Comparison of ENCODE assay signal across 10 mouse cellular contexts in genomic region chr2:151937893-151938292, GRCm38 (mm10). TPM values are rescaled to one million over a fixed set of nuclear protein-coding genes. Genes with fewer than 3 reads are reported as not detected.
DNase-seq lines count a peak whose midpoint lies in the region; ATAC-seq lines count a peak whose summit lies in the region.
"Had no signal": no experiment of that assay in that cellular context is flagged by ENCODE, and none has a peak within 500 bp of the region (broad histone marks: within the 10 kb centered on the region; RNA-seq: fewer than 3 reads in every experiment).

No protein-coding gene starts in this region.

- no peak overlapping the region for H3K4me3 ChIP-seq in heart, embryonic 10.5 days
- H3K4me3 ChIP-seq in neural tube, embryonic 13.5 days, result no peak overlapping the region
- H3K4me3 ChIP-seq: liver, embryonic 13.5 days had no signal

- no peaks in the 10 kb centered on the region for H3K36me3 ChIP-seq in heart, embryonic 10.5 days
- H3K36me3 ChIP-seq in neural tube, embryonic 13.5 days, result no peaks in the 10 kb centered on the region
- H3K36me3 ChIP-seq: liver, embryonic 13.5 days had no signal

- no peak overlapping the region for H3K4me2 ChIP-seq in neural tube, embryonic 13.5 days
- H3K4me2 ChIP-seq: liver, embryonic 13.5 days had no signal

- H3K27ac ChIP-seq in heart, embryonic 10.5 days, result no peak overlapping the region
- peak overlapping the region; percentile 33; the same call in 1 of the 2 replicates for H3K27ac ChIP-seq in neural tube, embryonic 13.5 days (replicated peaks)
- H3K27ac ChIP-seq: liver, embryonic 13.5 days had no signal

- peak; percentile 50 to 65 for DNase-seq in heart, adult 18-20 months
- DNase-seq in heart, embryonic 10.5 days (ENCODE audit: low spot score), result no peak
- DNase-seq in neural tube, embryonic 10.5 days (ENCODE audit: extremely low spot score, low spot score), result no peak
- peak; percentile 47 to 70 for DNase-seq in heart, postnatal 10 days
- DNase-seq in thymus, postnatal 25 days, result peak; percentile 43
- no peak for DNase-seq in layer of hippocampus, postnatal 14 days (ENCODE audit: low spot score in 2 of 2)
- no peak for DNase-seq in urinary bladder, adult 18-20 months (ENCODE audit: low spot score in 2 of 2)
- DNase-seq: liver, embryonic 13.5 days had no signal

- no peaks in the 10 kb centered on the region for H3K9me3 ChIP-seq in heart, embryonic 10.5 days
- H3K9me3 ChIP-seq in neural tube, embryonic 13.5 days, result no peaks in the 10 kb centered on the region
- H3K9me3 ChIP-seq: liver, embryonic 13.5 days had no signal

- 65% methylated on average over 3 of the region's 3 CpGs for WGBS in heart, embryonic 10.5 days
- WGBS in neural tube, embryonic 13.5 days, result 40% methylated on average over 3 of the region's 3 CpGs

- intact Hi-C loops in heart, postnatal 10 days (cut with DNase I), result no loop called here

- no peak for ATAC-seq in neural tube, embryonic 13.5 days (ENCODE audit: low read depth)

- peaks cover 25% of the 10 kb centered on the region for H3K27me3 ChIP-seq in heart, embryonic 10.5 days (ENCODE audit: insufficient read depth, poor library complexity, severe bottlenecking)
- no peaks in the 10 kb centered on the region for H3K27me3 ChIP-seq in neural tube, embryonic 13.5 days
- H3K27me3 ChIP-seq: liver, embryonic 13.5 days had no signal

- no peak overlapping the region for H3K9ac ChIP-seq in neural tube, embryonic 13.5 days
- H3K9ac ChIP-seq: liver, embryonic 13.5 days had no signal

- H3K4me1 ChIP-seq in heart, embryonic 10.5 days, result peaks cover 4% of the 10 kb centered on the region; the same call in 1 of the 2 replicates
- H3K4me1 ChIP-seq in neural tube, embryonic 13.5 days (replicated peaks), result peaks cover 12% of the 10 kb centered on the region
- H3K4me1 ChIP-seq: liver, embryonic 13.5 days had no signal

RNA-seq across cellular contexts. Expression of gene Angpt4, which starts 26.9 kb away (rescaled TPM):
- total RNA-seq in heart, adult 18-20 months (2021), result under 1 TPM; 0.28 to 0.35 TPM
- polyA plus RNA-seq in heart, embryonic 10.5 days (2016; fragmentation: Nextera tagmentation; extraction: Ambion mirVana), result 0.48 and 1.1 TPM in 2 replicates
- 0.63 and 0.81 TPM in 2 replicates for polyA plus RNA-seq in neural tube, embryonic 13.5 days (2015; fragmentation: Nextera tagmentation; extraction: Ambion mirVana)
- under 1 TPM; 0.10 to 0.22 TPM for total RNA-seq in heart, postnatal 10 days (2021)
- total RNA-seq in layer of hippocampus, postnatal 14 days (2021), result under 1 TPM; 0.14 to 0.52 TPM
- total RNA-seq: neutrophil, adult 5-6 weeks had no signal
- polyA plus RNA-seq: liver, embryonic 13.5 days had no signal

RNA-seq across cellular contexts. Expression of gene Fam110a, which starts 42.1 kb away (rescaled TPM):
- 1 to 10 TPM; 3.4 to 3.7 TPM for total RNA-seq in heart, adult 18-20 months (2021)
- 11.4 and 16.3 TPM in 2 replicates for polyA plus RNA-seq in heart, embryonic 10.5 days (2016; fragmentation: Nextera tagmentation; extraction: Ambion mirVana)
- polyA plus RNA-seq in neural tube, embryonic 13.5 days (2015; fragmentation: Nextera tagmentation; extraction: Ambion mirVana), result 48.1 and 52.1 TPM in 2 replicates
- 1 to 10 TPM; 5.7 to 7.3 TPM for total RNA-seq in heart, postnatal 10 days (2021)
- 1 to 10 TPM; 8.2 to 9.5 TPM for total RNA-seq in layer of hippocampus, postnatal 14 days (2021)

RNA-seq across cellular contexts. Expression of gene Slc52a3, which starts 58.4 kb away (rescaled TPM):
- total RNA-seq in heart, adult 18-20 months (2021), result 1 to 10 TPM; 1.6 to 2.9 TPM
- 1.2 and 1.3 TPM in 2 replicates for polyA plus RNA-seq in heart, embryonic 10.5 days (2016; fragmentation: Nextera tagmentation; extraction: Ambion mirVana)
- polyA plus RNA-seq in neural tube, embryonic 13.5 days (2015; fragmentation: Nextera tagmentation; extraction: Ambion mirVana), result 0.99 and 1.1 TPM in 2 replicates
- total RNA-seq in heart, postnatal 10 days (2021), result 1 to 10 TPM; 2.1 to 2.6 TPM
- total RNA-seq in layer of hippocampus, postnatal 14 days (2021), result 1 to 10 TPM; 3.2 to 3.7 TPM

Comparison
In these comparisons a context has a peak if more than half of its experiments do, and no peak if none do; other contexts are left out.
1. DNase-seq: peak in heart, adult 18-20 months (2 of 2), heart, postnatal 10 days (2 of 2) and thymus, postnatal 25 days (single experiment); none in heart, embryonic 10.5 days (single experiment), neural tube, embryonic 10.5 days (single experiment), layer of hippocampus, postnatal 14 days (0 of 2) and urinary bladder, adult 18-20 months (0 of 2).